Comparison of ENCODE assay signal across 17 mouse cellular contexts in genomic region chr16:78267453-78267852, GRCm38 (mm10). TPM values are rescaled to one million over a fixed set of nuclear protein-coding genes. Genes with fewer than 3 reads are reported as not detected.
DNase-seq lines count a peak whose midpoint lies in the region; ATAC-seq and TF ChIP-seq lines count a peak whose summit lies in the region.
"Had no signal": no experiment of that assay in that cellular context is flagged by ENCODE, and none has a peak within 500 bp of the region (broad histone marks: within the 10 kb centered on the region; RNA-seq: fewer than 3 reads in every experiment).

No protein-coding gene starts in this region.

- no peaks in the 10 kb centered on the region for H3K27me3 ChIP-seq in lung, embryonic 14.5 days (ENCODE audit: insufficient read depth, low read length)
- no peaks in the 10 kb centered on the region for H3K27me3 ChIP-seq in liver, embryonic 16.5 days (ENCODE audit: control insufficient read depth, insufficient read depth, low read depth, low read length)
- H3K27me3 ChIP-seq in splenic B cell, adult 2 months (ENCODE audit: control insufficient read depth, insufficient read depth, low read length, poor library complexity, severe bottlenecking), result no peaks in the 10 kb centered on the region
- H3K27me3 ChIP-seq in forebrain, embryonic 13.5 days, result peaks cover 22% of the 10 kb centered on the region
- H3K27me3 ChIP-seq: embryonic facial prominence, embryonic 13.5 days had no signal

- no peak overlapping the region for H3K4me2 ChIP-seq in lung, embryonic 14.5 days
- no peak overlapping the region for H3K4me2 ChIP-seq in liver, embryonic 16.5 days (ENCODE audit: low read depth, low read length)
- H3K4me2 ChIP-seq in forebrain, embryonic 13.5 days, result no peak overlapping the region
- H3K4me2 ChIP-seq: embryonic facial prominence, embryonic 13.5 days had no signal

- H3K4me3 ChIP-seq in lung, embryonic 14.5 days (ENCODE audit: low read depth, low read length), result no peak overlapping the region
- H3K4me3 ChIP-seq in lung, adult 2 months (replicated peaks; ENCODE audit: extremely low read depth, low read depth, low read length), result no peak overlapping the region
- no peak overlapping the region for H3K4me3 ChIP-seq in liver, embryonic 16.5 days (ENCODE audit: low read depth, low read length)
- no peak overlapping the region for H3K4me3 ChIP-seq in forebrain, embryonic 13.5 days
- H3K4me3 ChIP-seq: embryonic facial prominence, embryonic 13.5 days; gastrocnemius, adult 2 months; heart, adult 2 months; hindbrain, embryonic 10.5 days; left cerebral cortex, adult 2 months had no signal

- no peak overlapping the region for H3K27ac ChIP-seq in lung, embryonic 14.5 days (ENCODE audit: low read depth)
- peak overlapping the region; percentile 47 for H3K27ac ChIP-seq in liver, embryonic 16.5 days (ENCODE audit: low read length)
- no peak overlapping the region for H3K27ac ChIP-seq in forebrain, embryonic 13.5 days
- H3K27ac ChIP-seq: embryonic facial prominence, embryonic 13.5 days; gastrocnemius, adult 2 months; heart, adult 2 months; hindbrain, embryonic 10.5 days; kidney, postnatal 0 days; left cerebral cortex, adult 2 months had no signal

- H3K4me1 ChIP-seq in lung, embryonic 14.5 days (ENCODE audit: insufficient read depth), result peaks cover 6% of the 10 kb centered on the region
- peaks cover 6% of the 10 kb centered on the region; the same call in 1 of the 2 replicates for H3K4me1 ChIP-seq in lung, adult 2 months (ENCODE audit: control insufficient read depth, insufficient read depth, low read length)
- H3K4me1 ChIP-seq in liver, embryonic 16.5 days (ENCODE audit: control insufficient read depth, low read depth, low read length), result peaks cover 4% of the 10 kb centered on the region
- H3K4me1 ChIP-seq in forebrain, embryonic 13.5 days, result peaks cover 15% of the 10 kb centered on the region

- TF ChIP-seq POLR2A in lung, adult 2 months (IDR thresholded peaks at IDR 0.05; ENCODE audit: borderline replicate concordance, extremely low read depth, low read depth, low read length), result no peak

- no peaks in the 10 kb centered on the region for H3K9me3 ChIP-seq in lung, embryonic 14.5 days (ENCODE audit: low read depth, low read length)
- no peaks in the 10 kb centered on the region for H3K9me3 ChIP-seq in liver, embryonic 16.5 days (replicated peaks; ENCODE audit: control insufficient read depth, low read length)
- no peaks in the 10 kb centered on the region for H3K9me3 ChIP-seq in forebrain, embryonic 13.5 days (replicated peaks)
- H3K9me3 ChIP-seq: embryonic facial prominence, embryonic 13.5 days; hindbrain, embryonic 10.5 days had no signal

- H3K9ac ChIP-seq in lung, embryonic 14.5 days, result no peak overlapping the region
- H3K9ac ChIP-seq in liver, embryonic 16.5 days (ENCODE audit: low read depth, low read length), result no peak overlapping the region
- H3K9ac ChIP-seq in forebrain, embryonic 13.5 days, result no peak overlapping the region
- H3K9ac ChIP-seq: embryonic facial prominence, embryonic 13.5 days had no signal

- H3K36me3 ChIP-seq in lung, embryonic 14.5 days (ENCODE audit: insufficient read depth), result no peaks in the 10 kb centered on the region
- H3K36me3 ChIP-seq in liver, embryonic 16.5 days (ENCODE audit: control insufficient read depth, insufficient read depth), result no peaks in the 10 kb centered on the region
- H3K36me3 ChIP-seq in splenic B cell, adult 2 months (ENCODE audit: control insufficient read depth, insufficient read depth, low read length, poor library complexity, severe bottlenecking), result no peaks in the 10 kb centered on the region
- H3K36me3 ChIP-seq in forebrain, embryonic 13.5 days (ENCODE audit: poor library complexity, severe bottlenecking), result no peaks in the 10 kb centered on the region
- H3K36me3 ChIP-seq: embryonic facial prominence, embryonic 13.5 days; hindbrain, embryonic 10.5 days had no signal

- TF ChIP-seq CTCF in lung, embryonic 14.5 days (IDR thresholded peaks at IDR 0.05; ENCODE audit: low read depth), result no peak
- TF ChIP-seq CTCF in lung, adult 2 months (IDR thresholded peaks at IDR 0.05; ENCODE audit: insufficient read depth, low read length), result no peak

- DNase-seq in lung, embryonic 14.5 days, result peak; percentile 56
- DNase-seq in lung, adult 2 months, result no peak
- peak; percentile 48 for DNase-seq in splenic B cell, adult 2 months (ENCODE audit: low read depth, low spot score)
- no peak for DNase-seq in left cerebral cortex, adult 9 months (ENCODE audit: low spot score in 2 of 2)
- no peak for DNase-seq in adrenal gland, adult 2 months
- DNase-seq: cerebellum, adult 2 months; gastrocnemius, adult 2 months; heart, adult 2 months; lung, postnatal 4 days; midbrain, embryonic 14.5 days had no signal

- ATAC-seq in lung, embryonic 14.5 days (ENCODE audit: insufficient read depth), result no peak
- peak; percentile 72 for ATAC-seq in common myeloid progenitor, adult 5-6 weeks (replicated peaks; ENCODE audit: low read depth, poor library complexity, severe bottlenecking)
- peak; percentile 13; the same call in 1 of the 2 replicates for ATAC-seq in liver, embryonic 16.5 days (ENCODE audit: low read depth)
- no peak for ATAC-seq in forebrain, embryonic 13.5 days

RNA-seq across cellular contexts. Expression of gene Cxadr, which starts 33.8 kb away (rescaled TPM):
- polyA plus RNA-seq in lung, embryonic 14.5 days (2014; fragmentation: Nextera tagmentation; extraction: Ambion mirVana), result 20.2 and 22.6 TPM in 2 replicates
- 32.5 and 37.1 TPM in 2 replicates for polyA plus RNA-seq in lung, adult 2 months (2012; rRNA removed)
- total RNA-seq in common myeloid progenitor, adult 5-6 weeks (2017), result 0.32 TPM in 1 of 2 replicates, not detected in the other
- polyA plus RNA-seq in liver, embryonic 16.5 days (2015; fragmentation: Nextera tagmentation; extraction: Ambion mirVana), result 21.3 and 23.2 TPM in 2 replicates
- total RNA-seq in adrenal gland, adult 2 months (2021), result 10 to 100 TPM; 13.1 to 23.8 TPM
- 11.0 and 26.1 TPM in 2 replicates for polyA plus RNA-seq in adrenal gland, adult 2 months (2012; rRNA removed)
- 101 and 110 TPM in 2 replicates for polyA plus RNA-seq in forebrain, embryonic 13.5 days (2015; fragmentation: Nextera tagmentation; extraction: Ambion mirVana)

Comparison
In these comparisons a context has a peak if more than half of its experiments do, and no peak if none do; other contexts are left out.
1. DNase-seq: peak in lung, embryonic 14.5 days (single experiment) and splenic B cell, adult 2 months (single experiment); none in lung, adult 2 months (single experiment), left cerebral cortex, adult 9 months (0 of 2) and adrenal gland, adult 2 months (single experiment).
2. ATAC-seq: peak in common myeloid progenitor, adult 5-6 weeks (single experiment) and liver, embryonic 16.5 days (single experiment); none in lung, embryonic 14.5 days (single experiment) and forebrain, embryonic 13.5 days (single experiment).